Mouse (Mus musculus) bone marrow, adult 2 months (tissue): ENCODE measurements around the gene Serpina5.

Experiments used
- CTCF ChIP-seq: fragments of 200-500 bp; IDR thresholded peaks from 2 replicates; pipeline ENCODE4 v1.5.1; 2011; ENCODE audit warnings: low read length, control low read depth; ENCODE audit not compliant: control insufficient read depth, insufficient read depth
- POLR2A ChIP-seq: fragments of 200-500 bp; IDR thresholded peaks from 2 replicates; pipeline ENCODE4 v1.6.1; 2011; ENCODE audit warnings: low read depth, mild to moderate bottlenecking, control low read depth, low read length, borderline replicate concordance; ENCODE audit not compliant: control insufficient read depth

- no peak for TF ChIP-seq CTCF
- no peak for TF ChIP-seq POLR2A
Measured at GRCm38 (mm10) chr12:104091303-104091702, 9.6 kb upstream of the Serpina5 start.
